Mouse (Mus musculus) midbrain, embryonic 11.5 days (tissue): ENCODE measurements at regions not wholly inside any gene's neighbourhood (a gene's known extent, or its start where the extent isn't known, plus 50 kb on each side); places are given as distances from the start of the nearest gene placed in this dataset.

ENCODE experiments used
- ATAC-seq: fragments of 200-750 bp; cut with Nextera tagmentation; 2 replicates; pipeline ENCODE4 v1.8.0; 2017; ENCODE audit warnings: moderate TSS enrichment, moderate library complexity; ENCODE audit not compliant: low FRiP score
- DNase-seq: peaks from one replicate; pipeline ENCODE4 v3.0.0; 2015; ENCODE audit warnings: low spot score; ENCODE audit errors: missing footprints
- H3K27ac ChIP-seq: fragments of 300-500 bp; sonication (generic); 2 replicates; pipeline ENCODE4 v1.5.1; 2014; ENCODE audit warnings: low read depth, low read length
- H3K27me3 ChIP-seq: fragments of 300-500 bp; sonication (generic); 2 replicates; pipeline ENCODE4 v1.6.1; 2014; ENCODE audit warnings: mild to moderate bottlenecking, low read length, moderate library complexity, mixed read lengths; ENCODE audit not compliant: control insufficient read depth, insufficient read depth
- H3K36me3 ChIP-seq: fragments of 300-500 bp; sonication (generic); 2 replicates; pipeline ENCODE4 v1.6.1; 2014; ENCODE audit warnings: mild to moderate bottlenecking, low read length, moderate library complexity, mixed read lengths; ENCODE audit not compliant: control insufficient read depth, insufficient read depth
- H3K4me1 ChIP-seq: fragments of 300-500 bp; sonication (generic); 2 replicates; pipeline ENCODE4 v1.6.1; 2014; ENCODE audit warnings: low read length; ENCODE audit not compliant: control insufficient read depth, insufficient read depth
- H3K4me2 ChIP-seq: fragments of 300-500 bp; sonication (generic); 2 replicates; pipeline ENCODE4 v1.6.1; 2014; ENCODE audit warnings: mild to moderate bottlenecking, moderate library complexity
- H3K4me3 ChIP-seq: fragments of 300-500 bp; sonication (generic); 2 replicates; pipeline ENCODE4 v1.5.1; 2014; ENCODE audit warnings: low read depth, low read length
- H3K9ac ChIP-seq: fragments of 300-500 bp; sonication (generic); 2 replicates; pipeline ENCODE4 v1.6.1; 2014; ENCODE audit warnings: low read length
- H3K9me3 ChIP-seq: fragments of 300-500 bp; sonication (generic); 2 replicates; pipeline ENCODE4 v1.6.1; 2016; ENCODE audit warnings: low read length; ENCODE audit not compliant: control insufficient read depth
- WGBS: fragments of 180-500 bp; shearing (Covaris S2); extraction: QIAGEN DNeasy Blood & Tissue Kit; methylation state at CpG from one replicate; pipeline ENCODE4 v1.1.7; 2014; 5-methylcytosine and 5-hydroxymethylcytosine counted together

- no peaks in the 10 kb centered on the region for H3K27me3 ChIP-seq
- no peak overlapping the region for H3K4me3 ChIP-seq
- no peak overlapping the region for H3K9ac ChIP-seq
- H3K36me3 ChIP-seq, result no peaks in the 10 kb centered on the region
- DNase-seq, result peak; percentile 14
- no peaks in the 10 kb centered on the region for H3K9me3 ChIP-seq
- no peak for ATAC-seq
- no peak overlapping the region for H3K4me2 ChIP-seq
- no peaks in the 10 kb centered on the region for H3K4me1 ChIP-seq
- no peak overlapping the region for H3K27ac ChIP-seq
Observed at GRCm38 (mm10) chr4:26273754-26274153, 72.9 kb downstream of the Manea start.

DNA sequence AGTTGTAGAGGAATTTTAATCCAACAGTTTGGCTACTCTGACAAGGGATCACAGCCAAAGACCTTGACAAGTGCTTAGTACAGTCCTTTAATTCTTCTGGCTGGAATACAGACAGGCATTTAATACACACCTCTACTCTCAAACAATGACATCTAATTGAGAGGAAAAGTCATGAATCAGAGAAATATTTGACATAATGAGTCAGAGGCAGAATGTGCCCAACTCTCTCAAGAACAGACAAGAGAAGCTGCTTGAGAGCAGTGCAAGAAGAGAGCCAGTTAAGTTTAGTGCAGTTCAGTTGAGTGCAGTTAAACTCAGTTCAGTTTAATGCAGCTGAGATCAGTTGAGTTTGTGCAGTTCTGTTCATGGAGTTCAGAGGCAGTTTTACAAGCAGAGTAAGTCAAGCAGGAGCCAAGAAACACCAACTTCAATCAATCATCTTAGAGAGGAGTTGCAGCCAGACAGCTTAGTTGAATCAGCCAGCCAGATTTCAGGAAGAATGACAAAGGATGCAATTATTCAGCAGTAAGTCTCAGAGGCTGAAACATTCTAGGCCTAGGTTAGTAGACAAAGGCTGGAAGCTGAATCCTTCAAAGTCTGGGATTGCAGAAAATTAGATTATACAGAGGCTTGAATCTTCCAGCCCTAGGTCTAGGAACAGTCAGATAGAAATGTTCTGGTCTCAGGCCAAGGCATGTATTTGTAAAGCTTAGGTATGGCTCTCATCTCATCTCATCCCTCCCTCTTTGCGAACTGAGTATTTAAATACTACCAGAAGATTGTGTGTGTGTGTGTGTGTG is 87.3 kb downstream of the Manea start:
- WGBS, result 69% methylated on average over 1 of the region's 1 CpGs
- Histone ChIP-seq H3K36me3 (no peaks in the 10 kb centered on the region), H3K4me2 (no peak overlapping the region), H3K4me1 (no peaks in the 10 kb centered on the region), H3K27me3 (no peaks in the 10 kb centered on the region), H3K27ac (no peak overlapping the region), H3K4me3 (no peak overlapping the region), H3K9me3 (no peaks in the 10 kb centered on the region), H3K9ac (no peak overlapping the region)
- ATAC-seq (no peak), DNase-seq (peak; percentile 80)

DNA sequence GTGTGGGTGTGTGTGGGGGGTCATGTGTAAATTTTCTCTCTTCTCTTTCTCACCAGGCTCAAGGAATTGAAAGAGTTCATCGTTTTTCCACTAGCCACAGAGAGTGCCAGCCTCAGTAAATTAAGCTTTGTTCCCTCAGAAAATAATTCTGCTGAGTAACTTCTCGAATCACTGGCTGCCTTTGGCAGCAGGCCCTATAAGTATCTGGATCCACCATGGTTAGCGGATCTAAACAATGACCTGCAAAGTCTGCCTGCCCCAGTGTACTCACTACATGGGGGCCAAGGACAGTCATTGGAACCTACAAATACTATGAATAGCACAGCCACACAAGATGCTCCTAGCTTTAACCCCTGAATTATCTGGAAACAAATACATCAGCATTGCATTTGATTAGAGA is 90.8 kb downstream of the Manea start:
- Histone ChIP-seq H3K36me3 (no peaks in the 10 kb centered on the region), H3K9me3 (no peaks in the 10 kb centered on the region), H3K9ac (no peak overlapping the region), H3K4me2 (no peak overlapping the region), H3K4me1 (no peaks in the 10 kb centered on the region), H3K4me3 (no peak overlapping the region), H3K27me3 (no peaks in the 10 kb centered on the region), H3K27ac (no peak overlapping the region)
- ATAC-seq (no peak), DNase-seq (peak; percentile 57)
- 72% methylated on average over 3 of the region's 3 CpGs for WGBS

GRCm38 (mm10) chr4:26247925-26248856 is 98.5 kb downstream of the Manea start:
- no peak overlapping the region for H3K4me3 ChIP-seq
- no peak overlapping the region for H3K4me2 ChIP-seq
- no peaks in the 10 kb centered on the region for H3K4me1 ChIP-seq
- WGBS, result 68% methylated on average over 13 of the region's 13 CpGs
- H3K9ac ChIP-seq, result no peak overlapping the region
- H3K27me3 ChIP-seq, result no peaks in the 10 kb centered on the region
- peak; percentile 95 for DNase-seq
- H3K27ac ChIP-seq, result no peak overlapping the region
- peak; percentile 90 for ATAC-seq
- no peaks in the 10 kb centered on the region for H3K36me3 ChIP-seq
- no peaks in the 10 kb centered on the region for H3K9me3 ChIP-seq

DNA sequence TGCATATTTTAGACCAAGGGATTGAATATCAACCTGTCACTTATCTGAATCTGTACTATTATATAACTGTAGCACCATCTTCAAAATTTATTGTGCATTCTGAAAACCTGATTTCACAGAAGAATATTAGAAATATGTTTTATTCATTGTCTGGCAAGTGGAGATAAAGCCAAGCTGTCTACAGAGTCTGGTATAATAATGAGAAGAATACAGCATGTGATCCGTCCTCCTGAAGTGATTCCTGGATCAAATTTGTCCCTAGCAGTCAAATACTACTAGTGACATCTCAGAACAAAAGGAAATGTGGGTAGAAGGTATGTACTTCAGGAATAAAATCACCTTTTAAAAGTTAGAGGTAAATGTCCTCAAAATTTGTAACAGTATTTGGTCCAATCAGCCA is 123.4 kb downstream of the Manea start:
- Histone ChIP-seq H3K9me3 (no peaks in the 10 kb centered on the region), H3K4me1 (no peaks in the 10 kb centered on the region), H3K9ac (no peak overlapping the region), H3K4me3 (no peak overlapping the region), H3K27me3 (no peaks in the 10 kb centered on the region), H3K4me2 (no peak overlapping the region), H3K36me3 (no peaks in the 10 kb centered on the region), H3K27ac (no peak overlapping the region)
- ATAC-seq (no peak), DNase-seq (no peak)
- WGBS, result 78% methylated on average over 1 of the region's 1 CpGs
